Mouse (Mus musculus) stomach, embryonic 14.5 days (tissue): ENCODE measurements at regions not wholly inside any gene's neighbourhood (a gene's known extent, or its start where the extent isn't known, plus 50 kb on each side); places are given as distances from the start of the nearest gene placed in this dataset.

Experiments used
- ATAC-seq: fragments of 200-750 bp; cut with Nextera tagmentation; 2 replicates; pipeline ENCODE4 v1.8.0; 2017; ENCODE audit warnings: low read depth, moderate TSS enrichment; ENCODE audit not compliant: insufficient number of reproducible peaks, insufficient read depth, low FRiP score
- H3K27ac ChIP-seq: fragments of 300-500 bp; sonication (generic); 2 replicates; pipeline ENCODE4 v1.5.1; 2014; ENCODE audit warnings: mild to moderate bottlenecking, low read length, moderate library complexity, mixed read lengths
- H3K27me3 ChIP-seq: fragments of 300-500 bp; sonication (generic); 2 replicates; pipeline ENCODE4 v1.6.1; 2014; ENCODE audit warnings: low read length, control low read depth, mixed read lengths; ENCODE audit not compliant: control insufficient read depth, insufficient read depth
- H3K36me3 ChIP-seq: fragments of 300-500 bp; sonication (generic); 2 replicates; pipeline ENCODE4 v1.6.1; 2014; ENCODE audit warnings: mild to moderate bottlenecking, control low read depth, low read length, moderate library complexity, mixed read lengths; ENCODE audit not compliant: control insufficient read depth, insufficient read depth
- H3K4me1 ChIP-seq: fragments of 300-500 bp; sonication (generic); 2 replicates; pipeline ENCODE4 v1.6.1; 2014; ENCODE audit warnings: low read length, control low read depth, mixed read lengths; ENCODE audit not compliant: control insufficient read depth, insufficient read depth
- H3K4me2 ChIP-seq: fragments of 300-500 bp; sonication (generic); replicated peaks from 2 replicates; pipeline ENCODE4 v1.6.1; 2014; ENCODE audit warnings: low read depth, low read length, control low read depth
- H3K4me3 ChIP-seq: fragments of 300-500 bp; sonication (generic); 2 replicates; pipeline ENCODE4 v1.5.1; 2014; ENCODE audit warnings: low read depth, low read length, control low read depth
- H3K9ac ChIP-seq: fragments of 300-500 bp; sonication (generic); replicated peaks from 2 replicates; pipeline ENCODE4 v1.6.1; 2014; ENCODE audit warnings: low read depth, mild to moderate bottlenecking, control low read depth, low read length, moderate library complexity, mixed read lengths
- H3K9me3 ChIP-seq: fragments of 300-500 bp; sonication (generic); 2 replicates; pipeline ENCODE4 v1.6.1; 2016; ENCODE audit warnings: low read depth, low read length, control low read depth; ENCODE audit not compliant: control insufficient read depth
- WGBS: fragments of 180-500 bp; shearing (Covaris S2); extraction: QIAGEN DNeasy Blood & Tissue Kit; methylation state at CpG from one replicate; pipeline ENCODE4 v1.1.7; 2014; 5-methylcytosine and 5-hydroxymethylcytosine counted together

GRCm38 (mm10) chr6:117330726-117331360, 162.5 kb downstream of the Cxcl12 start:
- no peak overlapping the region for H3K27ac ChIP-seq
- no peak overlapping the region for H3K4me3 ChIP-seq
- no peaks in the 10 kb centered on the region for H3K4me1 ChIP-seq
- WGBS, result 48% methylated on average over 5 of the region's 5 CpGs
- no peaks in the 10 kb centered on the region for H3K27me3 ChIP-seq
- no peaks in the 10 kb centered on the region for H3K36me3 ChIP-seq
- H3K9me3 ChIP-seq, result no peaks in the 10 kb centered on the region
- no peak overlapping the region for H3K4me2 ChIP-seq
- no peak for ATAC-seq
- no peak overlapping the region for H3K9ac ChIP-seq

- Histone ChIP-seq H3K36me3 (no peaks in the 10 kb centered on the region), H3K4me2 (no peak overlapping the region), H3K4me3 (no peak overlapping the region), H3K27ac (no peak overlapping the region), H3K4me1 (no peaks in the 10 kb centered on the region), H3K9me3 (no peaks in the 10 kb centered on the region), H3K27me3 (no peaks in the 10 kb centered on the region), H3K9ac (no peak overlapping the region)
- whole genome bisulfite sequencing, result 40% methylated on average over 6 of the region's 6 CpGs
- ATAC-seq, result no peak
Observed at GRCm38 (mm10) chr6:117332641-117333040, 164.3 kb downstream of the Cxcl12 start.

- no peaks in the 10 kb centered on the region for H3K9me3 ChIP-seq
- H3K4me2 ChIP-seq, result no peak overlapping the region
- H3K4me3 ChIP-seq, result no peak overlapping the region
- no peak for ATAC-seq
- H3K4me1 ChIP-seq, result no peaks in the 10 kb centered on the region
- H3K27me3 ChIP-seq, result no peaks in the 10 kb centered on the region
- H3K36me3 ChIP-seq, result no peaks in the 10 kb centered on the region
- WGBS, result 84% methylated on average over 3 of the region's 3 CpGs
- H3K9ac ChIP-seq, result no peak overlapping the region
- H3K27ac ChIP-seq, result no peak overlapping the region
Observed at GRCm38 (mm10) chr6:117342123-117342522, 173.8 kb downstream of the Cxcl12 start.

GRCm38 (mm10) chr6:117347356-117347755, 179.0 kb downstream of the Cxcl12 start:
- WGBS, result 88% methylated on average over 1 of the region's 1 CpGs
- Histone ChIP-seq H3K27me3 (no peaks in the 10 kb centered on the region), H3K9me3 (no peaks in the 10 kb centered on the region), H3K4me2 (no peak overlapping the region), H3K9ac (no peak overlapping the region), H3K27ac (no peak overlapping the region), H3K36me3 (no peaks in the 10 kb centered on the region), H3K4me3 (no peak overlapping the region), H3K4me1 (no peaks in the 10 kb centered on the region)
- ATAC-seq, result no peak

GRCm38 (mm10) chr6:117351846-117352245, 183.5 kb downstream of the Cxcl12 start:
- Histone ChIP-seq H3K4me1 (no peaks in the 10 kb centered on the region), H3K9me3 (no peaks in the 10 kb centered on the region), H3K27me3 (no peaks in the 10 kb centered on the region), H3K4me2 (no peak overlapping the region), H3K9ac (no peak overlapping the region), H3K27ac (no peak overlapping the region), H3K4me3 (no peak overlapping the region), H3K36me3 (no peaks in the 10 kb centered on the region)
- WGBS, result 69% methylated on average over 1 of the region's 1 CpGs
- ATAC-seq, result no peak

GRCm38 (mm10) chr6:117353091-117353490, 184.8 kb downstream of the Cxcl12 start:
- H3K9ac ChIP-seq, result no peak overlapping the region
- H3K9me3 ChIP-seq, result no peaks in the 10 kb centered on the region
- H3K27ac ChIP-seq, result no peak overlapping the region
- H3K4me3 ChIP-seq, result no peak overlapping the region
- WGBS, result 81% methylated on average over 3 of the region's 3 CpGs
- ATAC-seq, result no peak
- no peaks in the 10 kb centered on the region for H3K4me1 ChIP-seq
- H3K27me3 ChIP-seq, result no peaks in the 10 kb centered on the region
- H3K36me3 ChIP-seq, result no peaks in the 10 kb centered on the region
- no peak overlapping the region for H3K4me2 ChIP-seq

- no peaks in the 10 kb centered on the region for H3K27me3 ChIP-seq
- ATAC-seq, result no peak
- no peak overlapping the region for H3K27ac ChIP-seq
- H3K36me3 ChIP-seq, result no peaks in the 10 kb centered on the region
- H3K9me3 ChIP-seq, result no peaks in the 10 kb centered on the region
- no peak overlapping the region for H3K4me2 ChIP-seq
- no peak overlapping the region for H3K4me3 ChIP-seq
- WGBS, result 98% methylated on average over 1 of the region's 1 CpGs
- H3K9ac ChIP-seq, result no peak overlapping the region
- H3K4me1 ChIP-seq, result no peaks in the 10 kb centered on the region
Observed at GRCm38 (mm10) chr6:117356101-117356500, 187.8 kb downstream of the Cxcl12 start.

- Histone ChIP-seq H3K4me3 (no peak overlapping the region), H3K9ac (no peak overlapping the region), H3K36me3 (no peaks in the 10 kb centered on the region), H3K27ac (no peak overlapping the region), H3K4me1 (no peaks in the 10 kb centered on the region), H3K27me3 (no peaks in the 10 kb centered on the region), H3K4me2 (no peak overlapping the region), H3K9me3 (no peaks in the 10 kb centered on the region)
- 86% methylated on average over 2 of the region's 2 CpGs for WGBS
- no peak for ATAC-seq
Observed at GRCm38 (mm10) chr6:117359401-117359800, 191.1 kb downstream of the Cxcl12 start.

GRCm38 (mm10) chr6:117366563-117366962, 198.2 kb downstream of the Cxcl12 start:
- Histone ChIP-seq H3K4me1 (no peaks in the 10 kb centered on the region), H3K4me2 (no peak overlapping the region), H3K27ac (no peak overlapping the region), H3K9me3 (no peaks in the 10 kb centered on the region), H3K4me3 (no peak overlapping the region), H3K9ac (no peak overlapping the region), H3K27me3 (no peaks in the 10 kb centered on the region), H3K36me3 (no peaks in the 10 kb centered on the region)
- ATAC-seq, result no peak
- 60% methylated on average over 6 of the region's 6 CpGs for WGBS
